Mouse (Mus musculus) fat pad, adult 2 months (tissue): ENCODE data around the gene Hdac7.

Experiments
- DNase-seq: peaks from one replicate; pipeline ENCODE4 v3.0.0-alpha.2; 2011; ENCODE audit warnings: low read depth, low spot score; ENCODE audit errors: extremely low read depth

Gene Hdac7

DNA sequence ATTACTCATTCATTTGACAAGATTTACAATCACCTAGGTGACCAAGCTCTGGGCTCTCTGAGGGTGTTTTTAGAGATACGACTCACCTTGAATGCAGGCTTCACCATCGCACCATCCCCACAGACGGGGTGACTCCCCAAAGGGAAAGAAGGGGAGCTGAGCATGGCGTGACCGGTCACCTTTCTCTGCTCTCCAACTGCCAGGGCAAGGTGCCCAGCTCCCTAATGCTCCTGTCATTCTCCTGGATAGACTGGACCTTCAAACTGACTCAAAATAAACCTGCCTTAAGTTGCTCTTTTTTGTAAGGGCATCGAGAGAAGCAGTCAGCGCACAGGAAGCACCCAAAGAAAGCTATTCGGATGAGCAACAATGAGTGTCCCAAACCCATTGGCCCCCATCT is 74.0 kb downstream of the Hdac7 start:
- no peak for DNase-seq

DNA sequence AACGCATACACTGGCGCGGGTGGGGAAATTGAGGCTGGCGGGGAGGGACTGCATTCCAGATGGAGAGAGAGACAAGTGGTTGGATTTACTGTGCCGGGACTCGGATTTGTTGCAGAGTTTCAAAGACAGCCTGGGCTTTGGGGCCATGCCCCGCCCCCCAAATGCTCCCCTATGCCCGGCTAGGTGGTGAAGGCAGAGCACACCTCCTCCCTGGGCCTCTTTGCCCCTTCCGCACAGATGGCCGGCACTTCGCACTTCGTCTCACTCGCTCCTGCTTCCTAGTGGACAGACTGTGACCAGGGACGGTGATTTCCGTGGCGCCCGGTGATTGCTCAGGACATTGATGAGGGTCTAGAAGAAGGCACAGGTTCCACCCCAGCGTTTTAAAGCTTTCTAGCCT is 76.1 kb downstream of the Hdac7 start:
- DNase-seq = no peak

DNA sequence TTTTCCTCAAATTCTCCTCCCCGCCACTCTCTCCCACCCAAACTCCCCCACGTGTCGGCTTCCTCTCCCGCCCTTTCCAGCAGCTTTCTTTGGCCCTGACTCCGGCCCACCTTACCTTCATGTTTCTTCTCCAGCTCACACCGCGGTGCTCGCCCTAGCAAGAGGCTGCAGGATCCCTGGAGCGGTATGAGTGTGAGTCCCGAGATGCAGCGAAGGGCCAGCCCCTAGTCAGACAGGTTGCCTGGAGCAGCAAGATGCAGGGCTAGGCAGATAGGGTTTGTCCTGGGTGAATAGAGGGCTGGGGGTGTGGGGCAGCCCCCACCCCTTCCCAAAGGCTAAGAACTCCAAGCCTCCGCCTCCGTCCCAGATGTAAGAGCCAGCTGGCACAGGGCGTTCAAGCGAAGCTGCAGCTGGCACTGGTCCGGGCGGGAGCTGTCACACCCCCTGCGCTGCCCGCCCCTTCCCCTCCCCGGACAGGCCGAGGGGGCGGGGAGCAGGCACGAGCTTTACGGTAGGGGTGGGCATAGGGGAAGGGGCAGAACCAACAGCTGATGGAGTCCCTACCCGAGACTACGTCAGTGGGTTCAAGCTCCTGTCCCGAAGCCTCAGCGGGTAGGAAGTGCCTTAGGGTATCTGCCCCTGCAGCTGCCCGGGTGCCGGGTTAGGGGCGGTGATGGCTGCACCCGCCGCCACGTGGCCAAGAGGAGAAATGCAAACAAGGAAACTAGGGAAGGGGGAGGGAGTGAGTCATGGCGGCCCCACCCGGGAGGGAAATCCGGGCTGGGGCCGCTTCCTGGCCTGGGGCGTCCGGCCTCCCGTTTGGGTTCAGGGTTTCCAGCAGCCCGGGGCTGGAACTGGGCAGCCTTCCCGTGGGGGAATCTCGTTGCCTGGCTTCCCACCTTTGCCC is 76.8 kb downstream of the Hdac7 start, which contains the start of gene Rapgef3:
Gene Rapgef3 (minus strand): TSS at position 693 of the 907 bp plus-strand sequence.
- no peak for DNase-seq

DNA sequence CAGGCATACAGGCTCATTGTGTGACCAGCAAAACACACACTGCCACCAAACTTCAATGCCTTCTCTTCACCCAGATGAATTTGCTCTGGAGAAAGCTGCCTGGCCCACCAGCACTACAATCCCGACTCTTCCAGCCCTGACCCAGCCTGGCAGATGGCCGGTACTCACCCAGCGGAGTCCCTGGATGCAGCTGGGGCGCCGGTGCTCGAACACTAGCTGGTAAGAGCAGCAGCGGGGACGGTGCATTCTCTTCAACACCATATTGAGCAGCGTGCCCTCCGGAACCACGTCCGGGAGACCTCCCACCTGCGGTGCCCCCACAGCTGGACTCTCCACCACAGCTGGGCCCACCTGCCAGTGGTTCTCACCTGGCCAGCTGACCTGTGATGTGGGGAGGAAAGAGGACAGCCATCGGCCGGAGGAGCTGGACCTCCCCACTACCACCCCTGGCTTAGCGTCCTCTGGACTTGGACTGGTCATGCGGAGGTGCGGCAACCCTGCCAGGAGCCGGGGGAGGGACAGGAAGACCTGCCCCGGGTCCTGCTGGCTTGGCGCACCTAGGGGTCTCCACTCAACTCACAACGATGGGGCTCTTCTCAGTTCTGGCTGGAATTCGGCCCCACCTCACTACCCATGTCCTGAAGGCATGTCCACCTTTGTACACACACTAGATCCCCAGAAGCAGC is 77.6 kb downstream of the Hdac7 start:
- DNase-seq = no peak

DNA sequence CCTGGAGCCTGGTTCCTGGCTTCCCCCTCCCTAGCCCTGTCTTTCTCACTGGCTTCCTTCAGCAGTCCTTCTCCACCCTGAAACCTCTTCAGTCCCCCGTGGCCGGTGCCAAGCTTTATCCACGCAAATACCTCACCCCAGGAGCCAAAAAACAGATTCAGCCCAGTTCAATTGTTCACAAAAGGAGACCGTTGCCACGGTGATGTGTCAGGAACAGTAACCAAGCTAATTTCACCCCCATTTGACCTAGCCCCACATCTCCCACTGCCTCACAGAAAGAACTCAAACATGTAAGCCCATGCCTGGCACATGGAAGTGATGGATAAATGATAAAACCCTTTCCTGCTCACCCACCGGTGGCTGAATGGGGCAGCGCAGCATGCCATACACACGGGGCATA is 78.1 kb downstream of the Hdac7 start:
- no peak for DNase-seq

DNA sequence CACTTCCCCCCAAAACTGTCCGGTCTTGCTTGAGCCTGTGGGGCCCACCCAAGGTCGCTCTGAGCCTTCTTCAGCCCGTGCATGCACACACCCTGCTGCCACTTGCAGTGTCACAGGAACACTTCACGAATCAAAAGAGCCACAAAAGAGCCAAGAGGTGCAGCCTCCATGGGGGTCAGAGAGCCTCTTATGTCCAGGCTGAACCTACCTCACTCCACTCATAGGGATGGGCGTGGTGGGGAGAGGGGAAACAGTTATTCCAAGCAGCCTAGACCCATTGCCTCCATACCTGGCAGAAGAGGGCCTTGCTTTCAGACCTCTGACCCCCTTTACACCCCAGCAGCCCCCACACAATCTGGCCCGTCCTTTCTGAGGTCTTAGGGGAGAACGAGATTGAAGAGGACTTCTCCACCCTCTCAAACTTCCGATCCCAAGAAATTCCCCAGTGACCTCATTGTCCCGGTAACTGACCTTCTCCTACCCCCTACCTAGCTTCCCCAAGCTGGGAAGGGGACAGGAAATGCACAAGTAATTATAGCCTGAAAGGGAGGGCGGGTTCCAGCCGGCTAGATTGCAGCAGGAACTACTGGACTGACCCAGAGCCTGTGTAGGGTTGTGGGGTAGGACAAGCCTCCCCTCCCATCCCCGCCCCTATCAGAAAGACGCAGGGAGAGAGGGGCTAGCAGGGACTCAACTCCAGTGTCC is 79.1 kb downstream of the Hdac7 start:
- no peak for DNase-seq

DNA sequence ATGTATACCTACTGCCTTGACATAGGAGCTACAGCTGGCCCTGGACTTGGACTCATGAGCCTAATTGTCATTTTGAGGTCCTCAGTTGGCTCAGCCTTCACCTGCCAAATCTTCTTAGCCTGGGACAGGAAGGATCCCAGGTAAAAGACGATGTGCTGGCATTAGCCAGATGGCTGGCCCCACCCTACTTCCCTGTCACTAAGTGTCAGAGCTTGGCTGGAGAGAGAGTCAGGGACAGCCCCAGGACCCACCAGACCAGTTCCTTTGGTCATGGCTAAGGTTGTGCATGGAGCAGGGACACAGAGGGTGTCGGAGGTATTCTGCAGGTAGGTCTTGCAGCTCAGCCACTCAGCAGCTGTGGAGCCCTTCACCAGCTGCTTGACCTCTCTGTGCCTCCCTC is 79.8 kb downstream of the Hdac7 start:
- DNase-seq = no peak

DNA sequence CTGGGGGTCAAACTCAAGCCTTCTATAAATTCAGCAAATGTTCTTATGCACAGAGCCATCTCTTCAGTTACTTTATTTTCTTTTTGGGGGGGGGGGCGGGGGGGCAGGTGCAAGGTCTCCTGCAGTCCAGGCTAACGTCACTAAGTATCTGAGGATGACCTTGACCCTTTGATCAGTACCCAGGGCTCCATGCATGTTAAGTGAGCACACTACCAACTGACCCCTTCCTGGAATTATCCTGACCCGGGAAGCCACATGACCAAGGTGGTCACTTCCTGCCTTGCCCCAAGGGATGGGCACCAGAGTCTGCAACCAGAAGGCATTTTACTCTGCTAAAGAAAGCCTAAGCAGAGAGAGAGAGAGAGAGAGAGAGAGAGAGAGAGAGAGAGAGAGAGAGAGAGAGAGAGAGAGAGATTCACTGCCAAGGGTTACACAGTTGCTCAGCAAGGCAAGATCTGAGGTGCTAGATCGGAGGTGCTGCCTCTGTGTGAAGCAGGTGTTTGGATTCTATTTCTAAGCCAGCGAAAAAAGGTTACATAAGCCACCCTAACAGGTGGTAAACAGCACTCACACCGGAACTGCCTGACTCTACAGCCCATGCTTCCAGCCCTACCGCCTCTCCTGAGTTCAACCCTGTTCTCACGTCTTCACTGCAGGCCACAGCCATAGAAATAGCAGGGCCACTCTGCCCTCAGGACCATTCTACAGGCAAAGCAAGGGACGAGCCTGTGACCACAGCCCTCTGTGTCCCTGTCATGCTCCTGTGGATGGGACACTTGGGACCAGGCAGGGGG is 80.8 kb downstream of the Hdac7 start:
- DNase-seq = no peak

DNA sequence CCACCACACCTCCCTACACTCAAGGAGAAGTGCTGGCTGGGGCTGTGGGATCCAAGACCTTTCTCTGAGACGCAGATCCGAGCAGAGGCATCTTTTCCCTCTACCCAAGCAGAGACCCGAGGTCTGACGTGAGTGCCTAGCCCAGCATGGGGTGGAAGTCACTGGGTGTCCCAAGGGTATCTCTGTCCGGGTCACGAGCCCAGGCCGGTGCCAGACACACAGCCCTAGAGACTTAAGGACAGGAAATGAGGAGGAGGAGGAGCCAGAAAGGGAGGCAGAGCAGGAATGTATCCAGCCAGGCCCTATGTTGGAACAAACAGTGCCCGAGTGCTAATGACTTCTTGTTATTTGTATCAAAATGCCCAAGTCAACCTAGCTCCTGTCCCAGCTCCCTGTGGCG is 81.6 kb downstream of the Hdac7 start:
- DNase-seq = no peak

DNA sequence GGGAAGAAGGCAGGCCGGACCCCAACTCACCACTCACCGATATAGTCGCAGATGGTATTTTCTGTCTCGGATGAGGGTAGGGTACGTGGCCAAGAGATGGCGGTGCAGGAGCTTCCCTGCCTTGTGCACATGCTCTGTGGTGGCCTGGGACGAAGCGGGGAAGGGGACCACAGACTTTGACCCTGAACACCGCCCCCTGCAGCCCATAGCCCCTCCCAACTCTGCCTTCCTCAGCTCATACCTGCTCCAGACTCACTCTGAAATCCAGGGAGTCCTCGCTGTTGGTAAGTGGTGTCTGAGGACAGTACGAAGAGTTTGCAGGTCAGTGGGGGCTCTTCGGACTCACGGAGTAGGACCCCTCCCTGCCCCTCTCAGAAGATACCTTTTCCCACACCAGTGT is 82.9 kb downstream of the Hdac7 start:
- no peak for DNase-seq

DNA sequence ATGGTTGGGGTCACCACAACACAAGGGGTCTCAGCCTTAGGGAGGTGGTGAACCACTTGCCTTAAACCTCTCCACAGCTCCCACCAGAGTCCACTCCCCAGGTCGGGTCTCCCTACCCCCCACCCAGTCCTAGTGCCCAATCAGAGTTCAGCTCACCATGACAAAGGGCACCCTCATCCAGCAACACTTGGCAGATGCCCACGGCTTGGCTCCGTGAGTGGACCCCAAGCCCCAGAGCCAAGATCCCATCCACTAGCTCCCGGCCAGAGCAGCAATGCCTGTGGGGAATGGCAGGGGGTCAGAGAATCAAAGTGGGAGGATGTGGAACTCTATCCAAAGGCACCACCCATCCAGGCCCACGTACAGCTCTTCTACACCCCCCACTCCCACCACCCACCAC is 83.3 kb downstream of the Hdac7 start:
- DNase-seq = no peak

DNA sequence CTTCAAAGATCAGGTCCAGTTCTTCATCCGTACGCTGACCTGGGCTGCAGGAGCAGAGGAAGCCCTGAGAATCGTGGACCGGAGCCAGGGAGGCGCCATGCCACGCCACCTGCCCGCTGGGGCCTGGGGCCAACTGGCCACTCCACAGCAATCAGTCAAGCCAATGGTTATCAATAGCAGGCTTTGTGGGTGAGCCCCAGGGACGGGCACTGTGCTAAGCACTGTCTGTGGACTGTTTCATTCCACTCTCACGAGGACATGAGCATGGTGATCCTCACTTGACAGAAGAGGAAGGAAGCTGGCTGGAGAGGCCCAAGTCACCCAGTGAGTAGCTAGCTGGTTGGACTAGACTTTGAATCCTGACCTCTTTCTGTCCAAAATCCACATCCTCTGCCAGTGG is 84.3 kb downstream of the Hdac7 start:
- no peak for DNase-seq

DNA sequence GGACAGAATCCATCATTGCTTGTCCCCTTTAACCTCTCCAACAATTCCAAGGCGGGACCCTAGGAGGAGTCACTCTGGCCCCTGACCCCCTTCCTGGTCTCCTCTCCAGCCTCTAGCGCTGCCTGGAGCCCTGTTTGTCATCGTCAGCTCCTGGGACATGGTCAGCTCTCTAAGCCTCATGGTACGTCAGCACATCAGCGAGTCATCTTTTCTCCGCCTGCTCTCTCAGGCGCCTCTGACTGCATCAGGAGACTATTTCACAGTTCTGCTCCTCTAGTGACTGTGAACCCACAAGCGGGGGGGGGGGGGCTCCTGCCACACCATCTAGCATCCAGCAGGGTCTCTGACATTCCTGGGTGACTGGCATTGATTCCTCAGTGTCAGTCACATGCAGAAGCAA is 88.9 kb downstream of the Hdac7 start:
- DNase-seq = no peak

DNA sequence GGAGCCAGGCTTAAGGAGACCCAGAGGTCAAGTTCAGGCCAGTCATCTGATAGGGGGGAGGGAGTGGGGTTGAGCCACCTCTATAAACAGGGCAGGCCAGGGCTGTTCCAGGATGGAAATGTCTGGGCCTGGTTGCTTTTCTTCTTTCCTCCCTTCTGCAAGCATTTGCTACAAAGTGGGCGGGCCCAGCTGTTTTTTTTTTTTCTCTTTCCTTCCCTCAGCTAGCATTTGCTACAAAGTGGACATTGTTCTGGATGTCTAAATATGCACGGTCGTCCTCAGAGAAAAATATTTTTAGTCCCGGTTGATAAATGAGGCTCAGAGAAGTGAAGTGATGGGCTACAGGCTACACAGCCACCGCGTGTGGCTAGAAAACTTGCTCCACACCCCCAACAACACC is 89.8 kb downstream of the Hdac7 start:
- no peak for DNase-seq

DNA sequence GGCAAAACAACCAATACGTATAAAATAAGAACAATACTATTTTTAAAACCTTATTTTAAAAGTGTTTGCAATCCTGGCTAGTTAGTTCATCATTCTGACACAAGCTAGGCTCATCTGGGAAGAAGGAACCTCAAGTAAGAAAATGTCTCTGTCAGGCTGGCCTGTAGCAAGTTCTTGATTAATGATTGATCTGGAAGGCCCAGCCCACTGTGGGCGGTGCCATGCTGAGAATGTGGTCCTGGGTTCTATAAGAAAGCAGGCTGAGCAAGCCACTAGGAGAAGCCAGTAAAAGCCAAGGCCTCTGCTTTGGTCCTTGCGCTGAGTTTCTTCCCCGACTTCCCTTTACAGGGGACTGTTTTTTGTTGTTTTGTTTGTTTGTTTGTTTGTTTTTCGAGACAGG is 91.8 kb downstream of the Hdac7 start:
- no peak for DNase-seq

DNA sequence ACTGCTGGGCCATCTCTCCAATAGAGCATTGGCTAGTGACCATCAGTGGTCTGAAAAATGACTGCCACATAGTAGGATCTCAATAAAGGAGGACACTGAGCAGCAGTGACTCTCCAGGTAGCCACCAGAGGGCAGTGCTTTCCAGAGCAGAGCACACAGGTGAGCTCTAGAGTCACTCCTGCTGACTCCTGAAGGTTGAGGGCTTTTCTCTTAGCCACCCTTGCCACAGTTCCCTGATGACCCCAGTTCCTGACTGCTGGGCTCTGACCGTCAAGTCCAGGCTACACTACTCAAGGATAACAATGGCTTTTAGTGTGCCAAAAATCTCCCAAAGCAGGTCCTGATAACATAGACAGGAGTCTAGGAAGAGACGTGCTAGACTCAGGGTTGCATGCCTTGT is 92.6 kb downstream of the Hdac7 start:
- no peak for DNase-seq

DNA sequence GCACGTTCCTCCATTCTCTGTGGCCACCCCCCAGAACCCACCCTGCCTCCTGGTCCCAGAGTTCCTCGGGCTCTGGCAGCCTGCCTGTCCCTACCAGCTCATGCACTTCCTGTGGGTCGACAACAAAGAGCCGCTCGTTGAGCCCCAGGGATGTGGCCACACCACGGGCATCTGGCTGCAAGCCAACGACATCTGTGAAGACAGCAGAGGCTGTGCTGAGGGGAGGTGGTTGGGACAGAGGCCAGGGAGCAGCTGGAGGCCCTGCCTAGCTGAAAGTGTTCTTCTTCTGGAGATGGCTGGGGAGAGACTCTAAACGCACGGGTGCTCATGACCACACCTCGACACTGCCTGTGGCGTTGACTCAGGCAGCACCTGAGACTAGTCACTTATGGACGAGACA is 93.6 kb downstream of the Hdac7 start:
- no peak for DNase-seq

DNA sequence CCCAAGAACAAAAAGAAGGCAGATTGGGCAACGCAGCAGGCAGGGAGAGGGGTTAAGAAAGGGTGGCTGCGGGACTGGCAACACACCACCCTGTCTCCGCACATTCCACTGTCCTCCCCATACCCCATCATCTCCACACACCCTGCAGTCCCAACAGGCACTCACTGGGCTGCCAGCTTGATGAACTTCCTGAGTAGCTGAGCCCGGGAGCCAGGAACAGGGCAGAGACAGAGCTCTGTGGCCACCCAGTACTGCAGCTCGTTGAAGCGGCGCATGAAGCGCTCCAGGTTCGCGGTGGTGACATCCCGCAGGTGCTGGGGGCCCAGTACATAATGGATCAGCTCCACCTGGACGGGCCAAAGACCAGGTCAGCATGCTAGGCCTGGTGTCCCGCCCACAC is 94.5 kb downstream of the Hdac7 start:
- DNase-seq = no peak

DNA sequence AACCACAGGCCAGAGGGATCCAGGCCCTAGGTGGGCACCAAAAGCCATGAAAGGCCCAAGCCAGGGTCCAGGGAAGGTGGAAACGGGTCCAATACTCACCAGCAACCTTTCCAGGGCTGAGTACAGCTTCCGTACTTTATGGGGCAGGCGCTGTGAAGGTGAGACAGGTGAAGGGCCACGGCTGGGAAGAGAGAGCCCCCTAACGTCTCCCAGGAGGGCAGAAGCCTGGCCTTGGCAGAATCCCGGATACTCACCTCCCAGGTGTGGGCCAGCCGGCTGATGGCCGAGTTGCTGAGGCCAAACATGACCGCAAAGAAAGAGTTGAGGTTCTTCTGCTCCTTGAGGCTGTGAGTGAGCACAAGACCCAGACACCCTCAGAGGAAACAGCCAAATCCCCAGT is 94.9 kb downstream of the Hdac7 start:
- no peak for DNase-seq

DNA sequence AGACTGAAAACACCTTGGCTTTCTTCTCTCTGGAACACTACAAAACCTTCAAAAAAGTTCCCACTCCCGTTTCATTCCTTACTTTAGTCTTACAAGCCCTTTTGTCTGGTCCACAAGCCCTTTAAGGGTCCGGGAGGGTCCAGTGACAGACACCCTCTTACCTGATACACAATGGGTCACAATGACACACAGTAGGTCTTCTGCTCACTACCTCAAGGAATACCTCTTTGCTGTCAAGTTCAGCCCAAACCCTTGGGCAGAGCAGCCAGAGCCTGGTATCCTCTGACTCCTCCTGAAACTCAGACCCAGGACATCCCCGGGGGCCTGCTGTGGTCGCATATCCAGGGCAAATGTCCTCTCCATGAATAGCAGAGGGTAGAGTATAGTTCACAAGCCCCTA is 95.3 kb downstream of the Hdac7 start:
- no peak for DNase-seq

DNA sequence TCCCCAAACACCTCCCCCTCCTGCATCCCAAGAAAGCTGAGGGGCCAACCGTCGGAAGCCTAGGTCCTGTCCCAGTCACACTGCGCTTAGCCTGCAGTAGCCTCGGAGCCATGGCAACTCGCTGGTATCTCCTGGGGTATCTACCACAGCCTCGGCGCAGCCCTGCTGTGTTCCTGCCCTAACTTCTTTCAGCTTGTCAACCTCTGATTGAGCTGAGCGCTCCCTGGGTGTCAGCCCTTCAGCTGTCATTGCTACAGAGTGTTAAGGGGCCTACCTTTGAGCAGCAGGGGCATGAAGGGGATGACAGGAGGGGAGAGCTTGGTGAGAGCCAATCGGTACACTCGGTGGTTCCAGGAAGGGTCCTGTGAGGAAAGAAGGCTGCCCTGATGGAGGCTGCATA is 96.0 kb downstream of the Hdac7 start:
- DNase-seq = no peak
